Mouse (Mus musculus) olfactory bulb, adult 2 months (tissue): Measurements from ENCODE around the gene Nrbp1. TPM values are rescaled to one million over a fixed set of nuclear protein-coding genes. Genes with fewer than 3 reads are reported as not detected.

Source experiments
- H3K27ac ChIP-seq: fragments of 200-500 bp; 2 replicates; pipeline ENCODE4 v1.5.1; 2012; ENCODE audit warnings: low read depth, low read length; ENCODE audit not compliant: insufficient read depth
- H3K4me1 ChIP-seq: fragments of 200-500 bp; 2 replicates; pipeline ENCODE4 v1.6.1; 2012; ENCODE audit warnings: low read length; ENCODE audit not compliant: control insufficient read depth, insufficient read depth
- H3K4me3 ChIP-seq: fragments of 200-500 bp; 2 replicates; pipeline ENCODE4 v1.5.1; 2012; ENCODE audit warnings: mild to moderate bottlenecking, low read depth, low read length, moderate library complexity; ENCODE audit not compliant: insufficient read depth
- CTCF ChIP-seq: fragments of 200-500 bp; IDR thresholded peaks from 2 replicates; pipeline ENCODE4 v1.5.1; 2012; ENCODE audit warnings: low read depth, mild to moderate bottlenecking, low read length, moderate library complexity; ENCODE audit not compliant: insufficient read depth
- POLR2A ChIP-seq: fragments of 200-500 bp; IDR thresholded peaks from 2 replicates; pipeline ENCODE4 v1.6.1; 2012; ENCODE audit warnings: mild to moderate bottlenecking, low read depth, low read length, moderate library complexity; ENCODE audit not compliant: insufficient read depth
- WGBS: fragments of 180-500 bp; shearing (Covaris S2); methylation state at CpG from one replicate; pipeline ENCODE4 v1.1.7; 2018; 5-methylcytosine and 5-hydroxymethylcytosine counted together
- polyA plus RNA-seq: library from polyadenylated mRNA; stranded (reverse); fragments of >200 nt; gene quantifications from 2 replicates; pipeline ENCODE4 v1.2.4, GENCODE M21; 2012; ENCODE audit warnings: low replicate concordance; ENCODE audit not compliant: missing spikeins, insufficient read depth, insufficient read length

Nrbp1 gene
- polyA plus RNA-seq, 1 experiment = 272 TPM

- TF ChIP-seq POLR2A (no peak), CTCF (no peak)
- H3K4me3 ChIP-seq = no peak overlapping the region
- no peak overlapping the region for H3K27ac ChIP-seq
- WGBS = 85% methylated on average over 8 of the region's 8 CpGs
- H3K4me1 ChIP-seq = peaks cover 6% of the 10 kb centered on the region; the same call in 1 of the 2 replicates
Observed at GRCm38 (mm10) chr5:31254901-31255300, 14.2 kb downstream of the Nrbp1 start.

DNA sequence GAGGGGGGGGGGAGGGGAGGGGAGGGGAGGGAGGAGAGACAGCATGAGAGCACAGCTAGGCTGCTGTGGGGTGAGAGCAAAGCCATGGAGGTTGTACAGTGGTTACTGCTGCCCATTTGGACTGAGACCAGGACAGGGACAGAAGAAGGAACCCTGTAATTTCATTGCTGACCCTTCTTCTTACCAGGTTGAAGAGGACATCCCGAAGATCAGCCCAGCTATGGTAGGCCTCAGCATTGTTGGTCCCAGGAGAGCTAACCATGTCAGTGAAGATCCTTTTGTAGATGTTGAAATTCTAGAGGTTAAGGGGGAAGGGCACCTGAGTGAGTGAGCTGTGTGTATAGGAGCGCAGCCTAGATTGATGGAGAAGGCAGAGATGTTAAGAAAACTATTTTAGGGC, 14.7 kb downstream of the Nrbp1 start:
- Histone ChIP-seq H3K4me3 (no peak overlapping the region), H3K4me1 (peaks cover 6% of the 10 kb centered on the region; the same call in 1 of the 2 replicates), H3K27ac (no peak overlapping the region)
- TF ChIP-seq CTCF (no peak), POLR2A (no peak)
- 98% methylated on average over 2 of the region's 2 CpGs for WGBS

DNA sequence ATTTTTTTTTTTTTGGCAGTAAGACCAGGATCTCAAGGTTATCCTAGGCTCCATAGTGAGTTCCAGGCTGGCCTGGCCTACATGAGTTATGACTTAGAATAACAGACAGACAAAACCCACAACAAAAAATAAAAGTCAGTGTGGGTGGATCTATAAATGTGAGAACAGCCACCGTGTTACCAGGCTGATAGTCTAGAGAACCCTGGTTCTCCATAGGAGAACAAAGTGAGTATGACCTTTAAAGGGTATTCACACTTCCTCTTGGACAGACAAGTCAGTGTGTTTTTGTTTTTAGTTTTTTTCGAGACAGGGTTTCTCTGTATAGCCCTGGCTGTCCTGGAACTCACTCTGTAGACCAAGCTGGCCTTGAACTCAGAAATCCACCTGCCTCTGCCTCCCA, 15.3 kb downstream of the Nrbp1 start:
- Histone ChIP-seq H3K27ac (no peak overlapping the region), H3K4me1 (peaks cover 6% of the 10 kb centered on the region; the same call in 1 of the 2 replicates), H3K4me3 (no peak overlapping the region)
- WGBS = 39% methylated on average over 2 of the region's 2 CpGs
- TF ChIP-seq CTCF = no peak
- TF ChIP-seq POLR2A = no peak

DNA sequence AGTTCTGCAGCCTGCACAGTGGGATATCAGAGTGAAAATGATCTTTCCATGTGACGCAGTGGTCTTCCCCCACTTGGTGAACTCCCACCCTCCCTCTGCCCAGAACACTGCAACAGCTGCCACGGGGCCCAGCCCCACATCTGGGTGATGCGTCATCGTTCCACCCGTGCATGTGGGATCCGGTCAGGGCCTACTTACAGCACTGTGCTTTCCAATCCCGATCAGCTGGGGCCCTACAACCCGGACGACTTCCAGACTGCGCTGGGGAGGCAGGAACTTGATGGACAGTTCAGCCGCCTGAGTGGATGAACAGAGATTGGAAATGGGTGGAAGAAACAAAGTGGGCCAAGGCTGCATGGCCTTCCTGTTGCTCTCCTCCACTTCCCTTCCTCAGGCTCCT, 17.0 kb downstream of the Nrbp1 start:
- H3K4me3 ChIP-seq = no peak overlapping the region
- TF ChIP-seq CTCF = no peak
- no peak for TF ChIP-seq POLR2A
- H3K4me1 ChIP-seq = no peaks in the 10 kb centered on the region
- H3K27ac ChIP-seq = no peak overlapping the region
- 87% methylated on average over 11 of the region's 11 CpGs for WGBS

GRCm38 (mm10) chr5:31266101-31266500, 25.4 kb downstream of the Nrbp1 start:
- Histone ChIP-seq H3K27ac (no peak overlapping the region), H3K4me3 (no peak overlapping the region), H3K4me1 (no peaks in the 10 kb centered on the region)
- TF ChIP-seq POLR2A = no peak
- no peak for TF ChIP-seq CTCF
- WGBS = 74% methylated on average over 7 of the region's 7 CpGs

DNA sequence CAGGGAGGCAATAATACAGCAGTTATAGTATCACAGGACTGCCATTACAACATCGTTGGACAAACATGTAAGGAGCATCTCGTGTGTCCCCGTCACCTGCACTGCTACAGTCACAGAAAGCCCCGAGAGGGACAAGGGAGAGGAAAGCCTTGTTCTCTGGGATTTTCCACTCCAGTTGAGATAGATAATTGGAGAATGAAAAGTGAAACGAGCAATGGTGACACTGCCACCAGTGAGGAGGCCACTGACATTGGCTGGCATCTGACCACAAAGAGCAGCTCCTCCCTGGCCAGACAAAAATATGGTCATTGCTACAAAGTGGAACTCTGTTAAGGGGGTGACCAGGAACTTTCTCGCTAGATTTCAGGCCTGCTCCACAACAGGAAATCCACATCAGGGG, 27.0 kb downstream of the Nrbp1 start:
- Histone ChIP-seq H3K27ac (no peak overlapping the region), H3K4me1 (no peaks in the 10 kb centered on the region), H3K4me3 (no peak overlapping the region)
- 50% methylated on average over 6 of the region's 6 CpGs for WGBS
- no peak for TF ChIP-seq POLR2A
- TF ChIP-seq CTCF = no peak

GRCm38 (mm10) chr5:31273018-31273417, 32.4 kb downstream of the Nrbp1 start:
- WGBS = 91% methylated on average over 6 of the region's 6 CpGs
- no peak for TF ChIP-seq POLR2A
- no peak for TF ChIP-seq CTCF
- H3K27ac ChIP-seq = no peak overlapping the region

GRCm38 (mm10) chr5:31279245-31279988, 38.8 kb downstream of the Nrbp1 start:
- TF ChIP-seq CTCF (no peak), POLR2A (no peak)
- Histone ChIP-seq H3K4me3 (no peak overlapping the region), H3K27ac (no peak overlapping the region), H3K4me1 (no peaks in the 10 kb centered on the region; the same call in 1 of the 2 replicates)
- WGBS = 87% methylated on average over 20 of the region's 20 CpGs

More at GRCm38 (mm10) chr5:31273018-31273417, 32.4 kb downstream of the Nrbp1 start:
- Histone ChIP-seq H3K4me1 (no peaks in the 10 kb centered on the region), H3K4me3 (no peak overlapping the region)

DNA sequence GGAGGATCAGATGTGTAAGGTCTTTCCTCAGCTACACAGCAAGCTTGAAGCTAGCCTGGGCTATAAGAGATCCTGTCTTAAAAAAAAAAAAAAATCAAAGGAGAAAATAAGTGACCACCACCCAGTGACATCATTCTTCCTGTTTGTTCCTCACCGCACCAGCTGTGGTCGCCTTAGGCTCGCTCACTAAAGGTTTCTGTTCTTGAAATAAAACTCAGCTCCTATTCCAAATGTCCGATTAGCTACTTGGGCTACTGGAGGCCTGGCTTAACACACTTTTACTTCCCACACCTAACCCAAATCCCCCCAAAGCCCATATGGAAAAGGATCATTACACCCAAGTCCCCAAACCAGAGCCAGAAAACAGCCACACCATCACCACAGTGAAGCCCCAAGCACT, 47.6 kb downstream of the Nrbp1 start:
- WGBS = 78% methylated on average over 4 of the region's 4 CpGs
- no peak overlapping the region for H3K27ac ChIP-seq
- H3K4me3 ChIP-seq = no peak overlapping the region
- TF ChIP-seq POLR2A (no peak), CTCF (no peak)
- peaks cover 9% of the 10 kb centered on the region; the same call in 1 of the 2 replicates for H3K4me1 ChIP-seq

GRCm38 (mm10) chr5:31288655-31289054, 48.0 kb downstream of the Nrbp1 start:
- H3K4me1 ChIP-seq = peaks cover 9% of the 10 kb centered on the region; the same call in 1 of the 2 replicates
- whole genome bisulfite sequencing = 31% methylated on average over 3 of the region's 3 CpGs
- H3K27ac ChIP-seq = no peak overlapping the region
- H3K4me3 ChIP-seq = no peak overlapping the region
- TF ChIP-seq POLR2A (no peak), CTCF (no peak)
